ENCODE assay signal across 22 mouse cellular contexts in the genomic region with DNA sequence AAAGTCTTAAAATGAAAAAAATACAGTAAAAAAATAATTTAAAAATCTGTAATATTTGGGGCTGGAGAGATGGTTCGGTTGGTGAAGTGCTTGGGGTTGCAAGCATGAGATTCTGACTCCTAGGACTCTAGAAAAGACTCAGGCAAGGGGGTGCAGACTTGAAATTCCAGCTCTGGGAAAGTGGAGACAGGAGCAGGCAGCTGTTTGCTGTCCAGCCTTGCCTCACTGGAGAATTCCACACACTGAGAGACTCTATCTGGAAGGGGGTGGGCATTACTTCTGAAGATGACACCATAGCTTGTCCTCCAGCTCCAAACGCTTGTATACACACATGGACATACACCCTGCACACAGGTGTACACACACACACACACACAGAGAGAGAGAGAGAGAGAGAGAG.
DNase-seq lines count a peak whose midpoint lies in the region; ATAC-seq and TF ChIP-seq lines count a peak whose summit lies in the region.
"Had no signal": no experiment of that assay in that cellular context is flagged by ENCODE, and none has a peak within 500 bp of the region (broad histone marks: within the 10 kb centered on the region; RNA-seq: fewer than 3 reads in every experiment).

No protein-coding gene starts in this region.

- TF ChIP-seq EP300 in lung, postnatal 0 days (IDR thresholded peaks at IDR 0.05), result no peak

- WGBS in lung, embryonic 14.5 days, result 59% methylated on average over 2 of the region's 2 CpGs
- WGBS in lung, adult 2 months, result 59% methylated on average over 2 of the region's 2 CpGs
- WGBS in lung, postnatal 0 days, result 51% methylated on average over 2 of the region's 2 CpGs
- WGBS in midbrain, embryonic 11.5 days, result 81% methylated on average over 2 of the region's 2 CpGs
- WGBS in midbrain, embryonic 15.5 days, result 86% methylated on average over 2 of the region's 2 CpGs

- no peaks in the 10 kb centered on the region for H3K36me3 ChIP-seq in lung, embryonic 14.5 days (ENCODE audit: insufficient read depth)
- no peaks in the 10 kb centered on the region for H3K36me3 ChIP-seq in lung, postnatal 0 days (ENCODE audit: insufficient read depth, low read length)
- no peaks in the 10 kb centered on the region for H3K36me3 ChIP-seq in midbrain, embryonic 11.5 days (ENCODE audit: control insufficient read depth, insufficient read depth, low read length)
- H3K36me3 ChIP-seq in midbrain, embryonic 15.5 days (replicated peaks), result no peaks in the 10 kb centered on the region
- H3K36me3 ChIP-seq: embryonic facial prominence, embryonic 13.5 days; embryonic facial prominence, embryonic 15.5 days; forebrain, embryonic 10.5 days; forebrain, embryonic 12.5 days had no signal

- no peak overlapping the region for H3K27ac ChIP-seq in lung, embryonic 14.5 days (ENCODE audit: low read depth)
- H3K27ac ChIP-seq in lung, postnatal 0 days (ENCODE audit: low read length), result no peak overlapping the region
- no peak overlapping the region for H3K27ac ChIP-seq in midbrain, embryonic 11.5 days (ENCODE audit: low read depth, low read length)
- no peak overlapping the region for H3K27ac ChIP-seq in midbrain, embryonic 15.5 days
- H3K27ac ChIP-seq: embryonic facial prominence, embryonic 13.5 days; embryonic facial prominence, embryonic 15.5 days; forebrain, embryonic 10.5 days; forebrain, embryonic 12.5 days had no signal

- H3K4me3 ChIP-seq in lung, embryonic 14.5 days (ENCODE audit: low read depth, low read length), result no peak overlapping the region
- H3K4me3 ChIP-seq in lung, adult 2 months (replicated peaks; ENCODE audit: extremely low read depth, low read depth, low read length), result no peak overlapping the region
- no peak overlapping the region for H3K4me3 ChIP-seq in lung, postnatal 0 days (ENCODE audit: low read depth, low read length)
- no peak overlapping the region for H3K4me3 ChIP-seq in midbrain, embryonic 11.5 days (ENCODE audit: low read depth, low read length)
- H3K4me3 ChIP-seq in midbrain, embryonic 15.5 days, result no peak overlapping the region
- H3K4me3 ChIP-seq: embryonic facial prominence, embryonic 13.5 days; embryonic facial prominence, embryonic 15.5 days; erythroblast, embryonic 14.5 days; forebrain, embryonic 10.5 days; forebrain, embryonic 12.5 days had no signal

- peak; percentile 44; the same call in 1 of the 2 replicates for ATAC-seq in lung, embryonic 14.5 days (ENCODE audit: insufficient read depth)
- ATAC-seq in lung, postnatal 0 days, result no peak
- no peak for ATAC-seq in midbrain, embryonic 11.5 days (ENCODE audit: low FRiP score)
- no peak for ATAC-seq in midbrain, embryonic 15.5 days (replicated peaks)
- ATAC-seq: forebrain, embryonic 14.5 days had no signal

- H3K9ac ChIP-seq in lung, embryonic 14.5 days, result no peak overlapping the region
- no peak overlapping the region for H3K9ac ChIP-seq in lung, postnatal 0 days (replicated peaks; ENCODE audit: low read depth)
- H3K9ac ChIP-seq in midbrain, embryonic 11.5 days (ENCODE audit: low read length), result no peak overlapping the region
- no peak overlapping the region for H3K9ac ChIP-seq in midbrain, embryonic 15.5 days
- H3K9ac ChIP-seq: embryonic facial prominence, embryonic 13.5 days; embryonic facial prominence, embryonic 15.5 days; forebrain, embryonic 12.5 days had no signal

- TF ChIP-seq POLR2A in lung, adult 2 months (IDR thresholded peaks at IDR 0.05; ENCODE audit: borderline replicate concordance, extremely low read depth, low read depth, low read length), result no peak

- DNase-seq in lung, embryonic 14.5 days, result peak; percentile 52
- no peak for DNase-seq in lung, adult 2 months
- peak; percentile 22 for DNase-seq in lung, postnatal 0 days (ENCODE audit: low spot score)
- no peak for DNase-seq in lung, adult 18-20 months
- peak; percentile 8 for DNase-seq in midbrain, embryonic 11.5 days (ENCODE audit: low spot score, missing footprints)
- DNase-seq: adrenal gland, adult 2 months; adrenal gland, postnatal 10 days; adrenal gland, postnatal 25 days; cerebellum, adult 11 months; cerebellum, adult 18-20 months; cerebellum, adult 8-10 months; cerebellum, adult 9-11 months; cerebellum, postnatal 14 days; cerebellum, postnatal 36 days; embryo, embryonic 11 days had no signal

- H3K4me1 ChIP-seq in lung, embryonic 14.5 days (ENCODE audit: insufficient read depth), result peaks cover 3% of the 10 kb centered on the region; the same call in 1 of the 2 replicates
- H3K4me1 ChIP-seq in lung, adult 2 months (ENCODE audit: control insufficient read depth, insufficient read depth, low read length), result no peaks in the 10 kb centered on the region
- H3K4me1 ChIP-seq in lung, postnatal 0 days (ENCODE audit: insufficient read depth, low read depth, low read length), result no peaks in the 10 kb centered on the region
- H3K4me1 ChIP-seq in midbrain, embryonic 11.5 days (ENCODE audit: control insufficient read depth, insufficient read depth, low read length), result no peaks in the 10 kb centered on the region
- no peaks in the 10 kb centered on the region for H3K4me1 ChIP-seq in midbrain, embryonic 15.5 days
- H3K4me1 ChIP-seq: embryonic facial prominence, embryonic 13.5 days; embryonic facial prominence, embryonic 15.5 days; forebrain, embryonic 10.5 days; forebrain, embryonic 12.5 days had no signal

- no peak for TF ChIP-seq CTCF in lung, embryonic 14.5 days (IDR thresholded peaks at IDR 0.05; ENCODE audit: low read depth)
- no peak for TF ChIP-seq CTCF in lung, adult 2 months (IDR thresholded peaks at IDR 0.05; ENCODE audit: insufficient read depth, low read length)
- no peak for TF ChIP-seq CTCF in lung, postnatal 0 days (IDR thresholded peaks at IDR 0.05)

- H3K4me2 ChIP-seq in lung, embryonic 14.5 days, result no peak overlapping the region
- H3K4me2 ChIP-seq in lung, postnatal 0 days (replicated peaks; ENCODE audit: low read depth, low read length), result no peak overlapping the region
- H3K4me2 ChIP-seq in midbrain, embryonic 11.5 days, result no peak overlapping the region
- H3K4me2 ChIP-seq in midbrain, embryonic 15.5 days, result no peak overlapping the region
- H3K4me2 ChIP-seq: embryonic facial prominence, embryonic 13.5 days; embryonic facial prominence, embryonic 15.5 days; forebrain, embryonic 12.5 days had no signal

- no peaks in the 10 kb centered on the region for H3K27me3 ChIP-seq in lung, embryonic 14.5 days (ENCODE audit: insufficient read depth, low read length)
- no peaks in the 10 kb centered on the region for H3K27me3 ChIP-seq in lung, postnatal 0 days (replicated peaks; ENCODE audit: insufficient read depth, low read length)
- no peaks in the 10 kb centered on the region for H3K27me3 ChIP-seq in midbrain, embryonic 11.5 days (ENCODE audit: control insufficient read depth, insufficient read depth, low read length)
- H3K27me3 ChIP-seq in midbrain, embryonic 15.5 days (replicated peaks), result no peaks in the 10 kb centered on the region
- H3K27me3 ChIP-seq: embryonic facial prominence, embryonic 13.5 days; embryonic facial prominence, embryonic 15.5 days; forebrain, embryonic 12.5 days had no signal

- H3K9me3 ChIP-seq in lung, embryonic 14.5 days (ENCODE audit: low read depth, low read length), result no peaks in the 10 kb centered on the region
- no peaks in the 10 kb centered on the region for H3K9me3 ChIP-seq in lung, postnatal 0 days (ENCODE audit: low read length)
- H3K9me3 ChIP-seq in midbrain, embryonic 11.5 days (ENCODE audit: control insufficient read depth, low read length), result no peaks in the 10 kb centered on the region
- H3K9me3 ChIP-seq in midbrain, embryonic 15.5 days, result no peaks in the 10 kb centered on the region
- H3K9me3 ChIP-seq: embryonic facial prominence, embryonic 13.5 days; embryonic facial prominence, embryonic 15.5 days; forebrain, embryonic 10.5 days; forebrain, embryonic 12.5 days had no signal

Comparison
In these comparisons a context has a peak if more than half of its experiments do, and no peak if none do; other contexts are left out.
1. DNase-seq: peak in lung, embryonic 14.5 days (single experiment), lung, postnatal 0 days (single experiment) and midbrain, embryonic 11.5 days (single experiment); none in lung, adult 2 months (single experiment) and lung, adult 18-20 months (0 of 2).